Mouse (Mus musculus) forebrain, postnatal 0 days (tissue): ENCODE data around the gene Slc4a11. TPM values are rescaled to one million over a fixed set of nuclear protein-coding genes. Genes with fewer than 3 reads are reported as not detected.

ENCODE experiments used
- ATAC-seq: fragments of 200-750 bp; cut with Nextera tagmentation; 2 replicates; pipeline ENCODE4 v1.8.0; 2017; ENCODE audit warnings: mild to moderate bottlenecking, moderate library complexity
- DNase-seq: peaks from one replicate; pipeline ENCODE4 v3.0.0-alpha.2; 2015
- H3K27ac ChIP-seq: fragments of 300-500 bp; sonication (generic); 2 replicates; pipeline ENCODE4 v1.5.1; 2014; ENCODE audit warnings: low read depth, mild to moderate bottlenecking, antibody characterized with exemption, low read length, moderate library complexity, mixed read lengths
- H3K27me3 ChIP-seq: fragments of 300-500 bp; sonication (generic); 2 replicates; pipeline ENCODE4 v1.6.1; 2014; ENCODE audit warnings: mild to moderate bottlenecking, low read length, mixed read lengths; ENCODE audit not compliant: insufficient read depth
- H3K36me3 ChIP-seq: fragments of 300-500 bp; sonication (generic); 2 replicates; pipeline ENCODE4 v1.6.1; 2014; ENCODE audit warnings: mild to moderate bottlenecking, moderate library complexity; ENCODE audit not compliant: insufficient read depth
- H3K4me1 ChIP-seq: fragments of 300-500 bp; sonication (generic); 2 replicates; pipeline ENCODE4 v1.6.1; 2014; ENCODE audit warnings: antibody characterized with exemption; ENCODE audit not compliant: insufficient read depth
- H3K4me2 ChIP-seq: fragments of 300-500 bp; sonication (generic); 2 replicates; pipeline ENCODE4 v1.6.1; 2014; ENCODE audit warnings: low read depth, mild to moderate bottlenecking, moderate library complexity
- H3K4me3 ChIP-seq: fragments of 300-500 bp; sonication (generic); 2 replicates; pipeline ENCODE4 v1.5.1; 2014; ENCODE audit warnings: low read depth, low read length, mixed read lengths
- H3K9ac ChIP-seq: fragments of 300-500 bp; sonication (generic); 2 replicates; pipeline ENCODE4 v1.6.1; 2014; ENCODE audit warnings: mild to moderate bottlenecking
- H3K9me3 ChIP-seq: fragments of 300-500 bp; sonication (generic); 2 replicates; pipeline ENCODE4 v1.6.1; 2016; ENCODE audit warnings: low read length
- CTCF ChIP-seq: sonication (generic); IDR thresholded peaks from 2 replicates; pipeline ENCODE4 v1.5.1; 2016; ENCODE audit warnings: antibody characterized with exemption, control low read depth, low read depth
- WGBS: fragments of 180-500 bp; shearing (Covaris S2); extraction: QIAGEN DNeasy Blood & Tissue Kit; methylation state at CpG from one replicate; pipeline ENCODE4 v1.1.7; 2014; 5-methylcytosine and 5-hydroxymethylcytosine counted together
- polyA plus RNA-seq: library from polyadenylated mRNA; unstranded; fragments of >200 nt; fragmentation: Nextera tagmentation; extraction: Ambion mirVana; gene quantifications from 2 replicates; pipeline ENCODE4 v1.2.1, GENCODE M21; 2015
- total RNA-seq: library from RNA; depleted of rRNA; stranded (reverse); fragments of >200 nt; gene quantifications from 2 replicates; pipeline ENCODE4 v1.2.3, GENCODE M21; 2014

Gene Slc4a11
- total and polyA plus RNA-seq, 2 experiments from 2014 or later = 0.51 to 0.76 TPM

- Histone ChIP-seq H3K9me3 (no peaks in the 10 kb centered on the region), H3K27ac (no peak overlapping the region), H3K9ac (no peak overlapping the region), H3K4me3 (no peak overlapping the region), H3K4me1 (no peaks in the 10 kb centered on the region), H3K36me3 (peaks cover 33% of the 10 kb centered on the region), H3K4me2 (no peak overlapping the region), H3K27me3 (no peaks in the 10 kb centered on the region)
- TF ChIP-seq CTCF = peak; percentile 20; the same call in 1 of the 2 replicates
- ATAC-seq = peak; percentile 30; the same call in 1 of the 2 replicates
- WGBS = 69% methylated on average over 6 of the region's 6 CpGs
- DNase-seq = no peak
These were observed 7.9 kb upstream of the Slc4a11 start for GRCm38 (mm10) chr2:130705178-130705577.

GRCm38 (mm10) chr2:130704040-130705001, 7.0 kb upstream of the Slc4a11 start:
- DNase-seq (peak; percentile 65), ATAC-seq (peak; percentile 50)
- Histone ChIP-seq H3K9me3 (no peaks in the 10 kb centered on the region), H3K27me3 (no peaks in the 10 kb centered on the region), H3K36me3 (peaks cover 25% of the 10 kb centered on the region), H3K4me1 (no peaks in the 10 kb centered on the region), H3K9ac (no peak overlapping the region), H3K4me2 (no peak overlapping the region), H3K4me3 (no peak overlapping the region), H3K27ac (no peak overlapping the region)
- WGBS = 51% methylated on average over 9 of the region's 9 CpGs
- TF ChIP-seq CTCF = no peak

DNA sequence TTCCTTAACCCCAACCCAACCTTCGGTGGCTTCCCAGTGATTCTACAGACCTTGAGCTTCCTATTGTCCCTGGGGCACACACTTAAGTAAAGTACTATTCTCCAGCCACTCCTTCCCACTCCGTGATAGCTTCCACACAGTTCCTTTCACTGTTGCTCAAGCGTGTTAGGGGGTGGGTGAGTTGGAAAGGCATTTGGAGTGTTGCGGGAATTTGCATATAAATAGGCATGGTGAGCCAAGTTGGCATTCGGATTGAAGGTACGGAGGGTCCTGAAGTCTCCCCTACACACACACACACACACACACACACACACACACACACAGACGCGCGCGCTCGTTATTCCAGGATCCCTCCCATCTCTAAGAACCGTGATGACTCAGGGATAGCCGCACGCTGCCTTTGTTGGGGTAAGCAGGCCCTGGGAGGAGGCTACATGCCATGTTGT, 525 bp upstream of the Slc4a11 start:
- ATAC-seq (peak; percentile 48), DNase-seq (peak; percentile 43)
- 2% methylated on average over 14 of the region's 14 CpGs for WGBS

DNA sequence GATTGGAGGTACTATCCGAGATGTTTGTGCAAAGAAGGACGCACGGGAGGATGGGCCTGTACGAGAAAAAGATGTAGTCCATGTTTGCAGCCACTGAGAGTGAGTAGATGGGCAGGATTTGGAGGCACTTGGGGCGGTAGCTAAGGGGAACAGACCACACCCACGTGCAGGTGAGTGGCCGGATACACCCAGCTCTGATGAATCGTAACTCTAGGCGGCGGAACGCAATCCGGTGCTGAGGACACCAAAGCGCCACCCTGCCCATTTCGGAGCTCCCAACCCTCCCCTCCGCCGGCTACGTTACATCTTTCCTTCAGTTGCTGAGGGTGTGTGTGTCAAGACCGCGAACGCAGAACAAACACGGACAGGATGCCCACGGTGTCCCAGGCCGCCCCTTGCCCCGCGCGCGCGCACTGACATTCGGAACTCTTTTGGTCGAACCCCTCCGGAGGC, 593 bp downstream of the Slc4a11 start:
- no peak for DNase-seq
- Histone ChIP-seq H3K4me2 (peak overlapping the region; percentile 100), H3K4me3 (peak overlapping the region; percentile 46), H3K36me3 (no peaks in the 10 kb centered on the region), H3K27ac (no peak overlapping the region), H3K27me3 (peaks cover 12% of the 10 kb centered on the region; the same call in 1 of the 2 replicates), H3K9ac (peak overlapping the region; percentile 53), H3K4me1 (peaks cover 8% of the 10 kb centered on the region; the same call in 1 of the 2 replicates), H3K9me3 (no peaks in the 10 kb centered on the region)
- whole genome bisulfite sequencing = 2% methylated on average over 31 of the region's 31 CpGs
- ATAC-seq = peak; percentile 25
- TF ChIP-seq CTCF = no peak

More for the DNA sequence above, 525 bp upstream of the Slc4a11 start:
- Histone ChIP-seq H3K4me3 (peak overlapping the region; percentile 46), H3K27me3 (peaks cover 12% of the 10 kb centered on the region; the same call in 1 of the 2 replicates), H3K36me3 (no peaks in the 10 kb centered on the region), H3K4me2 (peak overlapping the region; percentile 100), H3K9me3 (no peaks in the 10 kb centered on the region), H3K4me1 (peaks cover 8% of the 10 kb centered on the region; the same call in 1 of the 2 replicates), H3K9ac (no peak overlapping the region), H3K27ac (no peak overlapping the region)
- TF ChIP-seq CTCF = no peak

DNA sequence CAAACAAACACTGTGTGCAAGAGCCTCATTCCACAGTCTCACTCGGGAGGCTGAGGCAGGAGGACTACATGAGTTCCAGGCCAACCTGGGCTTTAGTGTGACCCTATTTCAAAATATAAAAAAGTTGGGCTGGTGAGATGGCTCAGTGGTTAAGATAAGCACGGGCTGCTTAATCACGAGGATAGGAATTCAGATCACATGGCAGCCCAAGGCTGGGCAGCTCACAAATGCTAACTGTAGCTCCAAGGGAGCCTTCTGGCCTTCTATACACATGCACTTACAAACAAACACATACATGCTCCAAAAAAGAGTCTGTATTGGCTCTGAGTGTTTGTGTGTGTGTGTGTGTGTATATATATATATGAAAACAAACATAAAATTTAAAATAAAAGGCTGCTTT, 3.8 kb downstream of the Slc4a11 start:
- H3K9me3 ChIP-seq = no peaks in the 10 kb centered on the region
- H3K4me2 ChIP-seq = no peak overlapping the region
- TF ChIP-seq CTCF = no peak
- H3K4me3 ChIP-seq = no peak overlapping the region
- DNase-seq = no peak
- peaks cover 12% of the 10 kb centered on the region; the same call in 1 of the 2 replicates for H3K27me3 ChIP-seq
- no peak for ATAC-seq
- H3K9ac ChIP-seq = no peak overlapping the region
- peaks cover 8% of the 10 kb centered on the region; the same call in 1 of the 2 replicates for H3K4me1 ChIP-seq
- no peaks in the 10 kb centered on the region for H3K36me3 ChIP-seq
- no peak overlapping the region for H3K27ac ChIP-seq
- WGBS = 52% methylated on average over 3 of the region's 3 CpGs

- ATAC-seq = no peak
- Histone ChIP-seq H3K9ac (no peak overlapping the region), H3K4me3 (no peak overlapping the region), H3K36me3 (peaks cover 8% of the 10 kb centered on the region; the same call in 1 of the 2 replicates), H3K27ac (no peak overlapping the region), H3K4me2 (no peak overlapping the region), H3K9me3 (no peaks in the 10 kb centered on the region), H3K4me1 (no peaks in the 10 kb centered on the region), H3K27me3 (no peaks in the 10 kb centered on the region)
- no peak for TF ChIP-seq CTCF
- 88% methylated on average over 2 of the region's 2 CpGs for WGBS
- DNase-seq = no peak
These were observed 8.3 kb downstream of the Slc4a11 start for GRCm38 (mm10) chr2:130689011-130689410.

DNA sequence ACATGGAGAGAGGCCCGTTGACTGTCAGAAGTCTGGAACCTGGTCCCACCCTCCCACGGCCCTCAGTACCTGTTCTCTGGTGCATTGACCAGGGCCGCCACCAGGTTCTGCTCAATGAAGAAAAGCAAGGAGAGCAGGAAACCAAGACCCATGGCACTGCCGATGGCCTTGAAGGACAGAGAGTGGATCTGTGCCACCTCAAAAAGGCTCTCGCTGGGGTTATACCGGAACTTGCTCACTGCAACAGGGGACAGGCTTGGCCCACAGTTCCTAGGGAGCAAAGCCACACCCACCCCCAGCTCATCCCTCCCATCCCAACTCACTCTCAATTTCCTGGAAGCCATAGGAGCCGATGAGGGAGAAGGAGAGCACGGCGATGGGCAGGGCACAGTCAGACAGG, 11.9 kb downstream of the Slc4a11 start:
- ATAC-seq = no peak
- Histone ChIP-seq H3K4me1 (no peaks in the 10 kb centered on the region), H3K4me3 (no peak overlapping the region), H3K9me3 (no peaks in the 10 kb centered on the region), H3K4me2 (no peak overlapping the region), H3K27ac (no peak overlapping the region), H3K36me3 (peaks cover 37% of the 10 kb centered on the region), H3K9ac (no peak overlapping the region), H3K27me3 (no peaks in the 10 kb centered on the region)
- 87% methylated on average over 9 of the region's 9 CpGs for WGBS
- DNase-seq = no peak
- no peak for TF ChIP-seq CTCF
